Mouse (Mus musculus) ES-Bruce4 (cell line): ENCODE results near the gene Dap. TPM values are rescaled to one million over a fixed set of nuclear protein-coding genes. Genes with fewer than 3 reads are reported as not detected.

Source experiments
- H3K27ac ChIP-seq: 2 replicates; pipeline ENCODE4 v1.5.1; 2012; ENCODE audit warnings: low read length, inconsistent platforms; ENCODE audit not compliant: insufficient read depth
- H3K27me3 ChIP-seq: 2 replicates; pipeline ENCODE4 v1.6.1; 2012; ENCODE audit warnings: mild to moderate bottlenecking, low read length, inconsistent platforms; ENCODE audit not compliant: control insufficient read depth, poor library complexity, insufficient read depth, severe bottlenecking
- H3K36me3 ChIP-seq: 2 replicates; pipeline ENCODE4 v1.6.1; 2012; ENCODE audit warnings: inconsistent platforms, mild to moderate bottlenecking, low read length, moderate library complexity; ENCODE audit not compliant: control insufficient read depth, poor library complexity, insufficient read depth, severe bottlenecking
- H3K4me1 ChIP-seq: one replicate; pipeline ENCODE4 v1.8.1; 2011; ENCODE audit warnings: low read length; ENCODE audit not compliant: control insufficient read depth, insufficient read depth
- H3K4me3 ChIP-seq: 2 replicates; pipeline ENCODE4 v1.5.1; 2011; ENCODE audit warnings: low read depth, mild to moderate bottlenecking, low read length
- H3K9ac ChIP-seq: 2 replicates; pipeline ENCODE4 v1.6.1; 2012; ENCODE audit warnings: low read depth, mild to moderate bottlenecking, inconsistent platforms; ENCODE audit not compliant: poor library complexity, severe bottlenecking
- H3K9me3 ChIP-seq: replicated peaks from 2 replicates; pipeline ENCODE4 v1.6.1; 2012; ENCODE audit warnings: mild to moderate bottlenecking, low read length, inconsistent platforms; ENCODE audit not compliant: control insufficient read depth, poor library complexity, insufficient read depth, severe bottlenecking
- CTCF ChIP-seq: IDR thresholded peaks from one replicate; pipeline ENCODE4 v1.8.1; 2011; ENCODE audit warnings: low read depth, low read length
- EP300 ChIP-seq: IDR thresholded peaks from 2 replicates; pipeline ENCODE4 v1.6.1; 2011; ENCODE audit warnings: low read depth, low read length; ENCODE audit not compliant: insufficient read depth
- POLR2A ChIP-seq: IDR thresholded peaks from one replicate; pipeline ENCODE4 v1.8.1; 2011; ENCODE audit warnings: low read length; ENCODE audit not compliant: insufficient read depth
- polyA plus RNA-seq: library from polyadenylated mRNA; stranded (reverse); fragments of >200 nt; gene quantifications from 2 replicates; pipeline ENCODE4 v1.2.4, GENCODE M21; 2011; ENCODE audit warnings: low read depth; ENCODE audit not compliant: missing spikeins, insufficient read depth, insufficient read length

The Dap gene
- polyA plus RNA-seq, 1 experiment, result 22.7 TPM

DNA sequence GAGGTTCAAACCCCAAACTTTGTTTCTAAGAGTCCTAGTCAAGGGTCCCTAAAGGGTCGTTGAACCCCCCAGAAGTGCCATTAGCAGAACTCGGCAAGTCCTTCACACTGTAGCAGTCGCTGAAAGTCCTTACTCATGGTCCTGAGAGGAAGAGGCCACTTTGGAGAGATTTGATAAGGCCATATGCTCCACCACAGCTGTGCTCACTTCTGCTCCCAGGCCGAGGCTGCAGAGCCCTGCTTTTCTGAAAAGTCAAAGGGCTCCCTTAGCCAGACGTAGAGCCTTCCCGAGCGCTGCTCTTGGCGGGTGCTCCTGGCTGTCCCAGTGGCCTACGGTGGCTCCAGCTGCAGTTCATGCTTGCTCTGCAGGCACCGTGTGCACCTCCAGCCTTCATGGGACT lies 49.4 kb downstream of the Dap start:
- no peak for TF ChIP-seq POLR2A
- no peak for TF ChIP-seq EP300
- TF ChIP-seq CTCF, result no peak
- H3K27me3 ChIP-seq, result no peaks in the 10 kb centered on the region

DNA sequence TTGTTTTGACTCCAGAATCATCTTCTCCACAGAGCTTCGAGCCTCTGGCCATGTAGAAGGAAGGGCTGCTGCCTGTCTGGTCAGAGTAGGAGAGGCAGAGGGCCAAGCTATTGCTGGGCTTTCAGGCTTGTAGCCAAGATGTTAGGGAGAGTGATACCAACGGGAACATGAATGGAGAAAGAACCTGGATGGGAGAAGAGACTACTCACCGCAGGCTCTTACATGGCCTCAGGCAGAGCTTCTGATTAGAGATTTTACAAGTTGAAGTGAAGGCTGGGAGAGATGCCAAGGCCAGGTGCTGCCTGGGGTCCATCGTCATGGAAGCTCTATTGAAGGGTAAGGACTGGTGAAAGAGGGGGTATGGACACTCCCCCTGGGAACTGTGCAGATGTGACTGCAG lies 54.0 kb downstream of the Dap start:
- no peak overlapping the region for H3K4me3 ChIP-seq

More for the DNA sequence above, 49.4 kb downstream of the Dap start:
- Histone ChIP-seq H3K9ac (no peak overlapping the region), H3K4me3 (peak overlapping the region; percentile 2; the same call in 1 of the 2 replicates), H3K27ac (no peak overlapping the region), H3K4me1 (peaks cover 4% of the 10 kb centered on the region), H3K9me3 (no peaks in the 10 kb centered on the region), H3K36me3 (no peaks in the 10 kb centered on the region)

DNA sequence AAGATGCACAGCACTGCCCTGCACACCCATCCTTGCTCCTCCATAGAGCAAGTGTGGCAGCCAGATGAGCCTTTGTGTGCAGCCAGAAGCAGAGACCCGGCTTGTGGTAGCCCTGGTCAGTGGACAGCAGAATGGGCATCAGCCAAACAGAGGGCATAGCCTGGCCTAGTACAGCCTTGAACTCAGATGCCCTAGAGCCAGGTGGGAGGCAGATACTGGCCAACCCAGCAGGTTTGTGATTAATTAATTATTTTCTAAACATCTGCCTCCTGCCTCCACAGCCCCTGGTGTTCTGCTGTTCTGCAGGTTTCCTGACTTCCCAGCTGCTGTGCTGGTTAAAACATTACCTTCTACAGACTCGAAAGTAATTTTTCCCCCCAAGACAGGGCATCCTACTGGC lies 55.0 kb downstream of the Dap start:
- Histone ChIP-seq H3K27me3 (no peaks in the 10 kb centered on the region), H3K9ac (no peak overlapping the region), H3K4me3 (no peak overlapping the region), H3K27ac (no peak overlapping the region), H3K9me3 (no peaks in the 10 kb centered on the region), H3K4me1 (peaks cover 3% of the 10 kb centered on the region), H3K36me3 (no peaks in the 10 kb centered on the region)
- TF ChIP-seq POLR2A (no peak), CTCF (no peak), EP300 (no peak)

More for the DNA sequence above, 54.0 kb downstream of the Dap start:
- Histone ChIP-seq H3K9me3 (no peaks in the 10 kb centered on the region), H3K9ac (no peak overlapping the region), H3K27me3 (no peaks in the 10 kb centered on the region), H3K36me3 (no peaks in the 10 kb centered on the region), H3K4me1 (peaks cover 3% of the 10 kb centered on the region), H3K27ac (no peak overlapping the region)
- TF ChIP-seq EP300, result no peak
- no peak for TF ChIP-seq CTCF
- TF ChIP-seq POLR2A, result no peak

DNA sequence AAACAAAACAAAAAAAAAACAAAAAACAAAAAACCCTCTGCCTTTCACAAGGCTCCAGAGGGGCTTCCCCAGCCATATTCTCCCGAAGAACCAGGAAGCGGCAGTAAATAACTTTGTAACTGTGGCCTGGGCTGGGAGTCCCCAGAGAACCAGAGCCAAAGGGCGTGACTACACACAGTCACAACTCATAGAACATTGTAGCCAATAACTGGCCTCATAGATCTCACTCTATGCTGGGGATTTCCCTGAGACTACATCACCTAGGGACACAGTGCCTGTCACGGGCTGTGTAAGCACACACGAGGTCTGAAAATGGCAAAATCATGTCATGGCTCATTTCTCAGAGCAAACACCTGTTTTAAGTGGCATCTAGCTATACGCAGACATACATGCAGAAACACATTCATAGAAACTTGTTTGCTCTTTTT lies 55.5 kb downstream of the Dap start:
- no peak overlapping the region for H3K9ac ChIP-seq
- H3K4me3 ChIP-seq, result no peak overlapping the region
- peaks cover 3% of the 10 kb centered on the region for H3K4me1 ChIP-seq
- H3K9me3 ChIP-seq, result no peaks in the 10 kb centered on the region
- H3K27ac ChIP-seq, result no peak overlapping the region
- H3K36me3 ChIP-seq, result no peaks in the 10 kb centered on the region
- TF ChIP-seq EP300 (no peak), CTCF (no peak), POLR2A (no peak)
- H3K27me3 ChIP-seq, result no peaks in the 10 kb centered on the region

DNA sequence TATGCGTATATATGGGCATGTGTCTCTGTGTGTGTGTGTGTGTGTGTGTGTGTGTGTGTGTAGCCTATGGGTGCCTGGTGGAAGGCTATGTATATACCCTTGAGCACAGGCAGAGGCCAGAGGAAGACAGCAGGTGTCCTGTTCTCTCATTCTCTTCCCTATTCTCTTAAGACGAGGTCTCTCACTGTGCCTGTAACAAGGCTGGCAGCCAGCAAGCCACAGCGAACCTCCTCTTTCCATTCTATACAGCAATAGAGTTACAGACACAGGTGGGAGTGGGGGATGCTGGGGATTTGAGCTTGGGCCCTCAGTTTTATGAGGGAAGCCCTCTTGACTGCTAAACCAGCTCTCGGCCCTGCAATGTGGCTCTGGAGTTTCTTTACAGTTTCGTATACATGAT lies 55.9 kb downstream of the Dap start:
- no peaks in the 10 kb centered on the region for H3K27me3 ChIP-seq
- no peak for TF ChIP-seq CTCF
- TF ChIP-seq POLR2A, result no peak
- no peak for TF ChIP-seq EP300
- peaks cover 3% of the 10 kb centered on the region for H3K4me1 ChIP-seq

GRCm38 (mm10) chr15:31280683-31281082 lies 56.6 kb downstream of the Dap start:
- no peaks in the 10 kb centered on the region for H3K36me3 ChIP-seq
- H3K4me1 ChIP-seq, result peaks cover 3% of the 10 kb centered on the region
- no peak overlapping the region for H3K9ac ChIP-seq
- H3K9me3 ChIP-seq, result no peaks in the 10 kb centered on the region
- H3K27ac ChIP-seq, result no peak overlapping the region
- H3K4me3 ChIP-seq, result no peak overlapping the region
- no peaks in the 10 kb centered on the region for H3K27me3 ChIP-seq
- TF ChIP-seq EP300, result no peak
- no peak for TF ChIP-seq POLR2A
- TF ChIP-seq CTCF, result no peak

More for the DNA sequence above, 55.9 kb downstream of the Dap start:
- no peak overlapping the region for H3K9ac ChIP-seq
- H3K36me3 ChIP-seq, result no peaks in the 10 kb centered on the region
- no peaks in the 10 kb centered on the region for H3K9me3 ChIP-seq
- H3K4me3 ChIP-seq, result no peak overlapping the region
- H3K27ac ChIP-seq, result no peak overlapping the region
